Mouse (Mus musculus) G1E (cell line): ENCODE data around the gene Tm4sf20.

Source experiments
- GATA1 ChIP-seq: IDR thresholded peaks from 2 replicates; pipeline ENCODE4 v1.6.1; 2012; ENCODE audit warnings: borderline replicate concordance, low read length, inconsistent platforms, mixed read lengths
- TAL1 ChIP-seq: conservative IDR thresholded peaks from 2 replicates; pipeline ENCODE4 v1.6.1; 2012; ENCODE audit warnings: low read depth, low read length, inconsistent platforms, mixed read lengths

DNA sequence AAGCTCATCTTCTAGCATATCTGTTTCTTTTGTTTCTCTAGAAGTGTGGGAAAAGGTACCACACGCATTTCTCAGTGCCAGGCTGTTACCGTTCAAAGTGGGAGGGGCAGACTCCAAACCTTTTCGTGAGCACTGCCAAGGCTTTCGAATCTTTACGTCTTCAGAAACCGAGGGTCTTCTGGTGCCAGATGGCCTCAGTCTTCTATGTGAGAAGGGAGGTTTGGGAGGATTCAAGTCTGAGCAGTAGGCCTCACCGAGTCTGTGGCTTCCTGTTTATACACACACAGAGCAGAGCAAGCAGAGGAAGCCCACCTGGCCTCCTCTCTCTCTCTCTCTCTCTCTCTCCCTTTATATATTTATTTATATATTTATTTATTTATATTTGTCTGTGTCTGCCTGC lies 38.9 kb upstream of the Tm4sf20 start:
- TF ChIP-seq TAL1 = no peak
- TF ChIP-seq GATA1 = no peak
